Mouse (Mus musculus) kidney, postnatal 36 days (tissue): ENCODE data around the gene Mbnl1.

Experiments used
- DNase-seq, 2 experiments: peaks; one replicate each; pipeline ENCODE4 v3.0.0; 2021 to 2022; ENCODE audit warnings: mixed read lengths in 2 of 2

Gene Mbnl1

GRCm38 (mm10) chr3:60524127-60524526 is 51.5 kb downstream of the Mbnl1 start:
- no peak for DNase-seq

- no peak for DNase-seq
These were observed 58.7 kb downstream of the Mbnl1 start for GRCm38 (mm10) chr3:60531286-60531685.

- no peak for DNase-seq
These were observed 59.2 kb downstream of the Mbnl1 start for GRCm38 (mm10) chr3:60531826-60532225.

GRCm38 (mm10) chr3:60535224-60535623 is 62.6 kb downstream of the Mbnl1 start:
- no peak for DNase-seq

- DNase-seq = no peak
These were observed 64.4 kb downstream of the Mbnl1 start for GRCm38 (mm10) chr3:60537063-60537462.

- no peak for DNase-seq
These were observed 65.8 kb downstream of the Mbnl1 start for GRCm38 (mm10) chr3:60538214-60538971.

- DNase-seq = no peak
These were observed 68.5 kb downstream of the Mbnl1 start for GRCm38 (mm10) chr3:60541121-60541520.

- no peak for DNase-seq
These were observed 73.6 kb downstream of the Mbnl1 start for GRCm38 (mm10) chr3:60546196-60546595.

GRCm38 (mm10) chr3:60546904-60547303 is 74.3 kb downstream of the Mbnl1 start:
- DNase-seq = no peak

- DNase-seq = no peak
These were observed 77.9 kb downstream of the Mbnl1 start for GRCm38 (mm10) chr3:60550492-60550891.

GRCm38 (mm10) chr3:60551650-60552049 is 79.0 kb downstream of the Mbnl1 start:
- DNase-seq = no peak

- no peak for DNase-seq
These were observed 80.4 kb downstream of the Mbnl1 start for GRCm38 (mm10) chr3:60553011-60553410.

GRCm38 (mm10) chr3:60556596-60556995 is 84.0 kb downstream of the Mbnl1 start:
- DNase-seq = no peak

GRCm38 (mm10) chr3:60558252-60558862 is 85.7 kb downstream of the Mbnl1 start:
- no peak for DNase-seq

- DNase-seq = no peak
These were observed 87.1 kb downstream of the Mbnl1 start for GRCm38 (mm10) chr3:60559762-60560161.

GRCm38 (mm10) chr3:60563529-60564243 is 91.1 kb downstream of the Mbnl1 start:
- no peak for DNase-seq

GRCm38 (mm10) chr3:60564244-60564643 is 91.6 kb downstream of the Mbnl1 start:
- no peak for DNase-seq

GRCm38 (mm10) chr3:60565204-60565603 is 92.6 kb downstream of the Mbnl1 start:
- no peak for DNase-seq

- no peak for DNase-seq
These were observed 93.3 kb downstream of the Mbnl1 start for GRCm38 (mm10) chr3:60565950-60566349.

GRCm38 (mm10) chr3:60568171-60568684 is 95.6 kb downstream of the Mbnl1 start:
- DNase-seq = no peak

- DNase-seq = peak; percentile 33 to 44
These were observed 96.4 kb downstream of the Mbnl1 start for GRCm38 (mm10) chr3:60568801-60569568.

GRCm38 (mm10) chr3:60569781-60570180 is 97.2 kb downstream of the Mbnl1 start:
- DNase-seq = no peak
